Mouse (Mus musculus): ENCODE measurements around the gene Syt2.

The Syt2 gene

DNA sequence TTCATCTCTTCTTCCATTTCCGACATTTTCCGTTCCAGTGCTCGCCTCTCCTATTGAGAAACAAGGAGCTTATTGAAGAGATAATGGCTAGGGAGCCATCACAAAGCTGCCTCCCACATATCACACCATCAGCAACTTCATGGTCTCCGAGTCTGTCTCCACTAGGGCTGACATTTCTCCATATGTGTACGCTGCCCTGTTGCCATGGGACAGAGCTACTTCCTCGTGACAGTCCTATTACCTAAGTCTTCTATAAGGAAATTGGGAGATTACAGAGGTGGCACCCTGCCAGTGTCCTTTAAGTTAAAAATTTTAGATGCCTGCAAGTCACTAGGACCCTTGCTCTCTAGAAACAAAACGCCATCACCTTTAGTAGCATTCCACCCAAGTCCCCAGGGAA, 125.5 kb downstream of the Syt2 start:
- in situ Hi-C loops (cut with MboI, MseI) = no loop called here

DNA sequence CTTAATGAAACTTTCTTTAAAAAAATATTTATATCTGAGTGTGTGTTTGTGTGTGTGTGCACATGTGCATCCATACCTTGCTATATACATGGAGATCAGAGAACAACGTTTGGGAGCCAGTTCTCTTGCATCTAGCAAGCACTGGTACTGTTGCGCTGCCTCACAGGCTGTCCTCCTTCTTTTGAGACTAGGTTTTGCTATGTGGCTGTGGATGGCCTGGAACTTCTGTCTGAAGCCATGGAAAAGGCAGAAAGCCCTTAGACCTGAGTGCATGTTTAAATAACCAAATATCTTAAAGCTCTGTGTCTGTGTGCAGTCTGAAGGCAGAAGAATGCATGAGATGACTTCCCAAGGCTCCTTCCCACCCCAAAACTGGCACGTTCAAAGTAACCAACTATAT, 126.3 kb downstream of the Syt2 start:
- in situ Hi-C loops (cut with MboI, MseI) = no loop called here

DNA sequence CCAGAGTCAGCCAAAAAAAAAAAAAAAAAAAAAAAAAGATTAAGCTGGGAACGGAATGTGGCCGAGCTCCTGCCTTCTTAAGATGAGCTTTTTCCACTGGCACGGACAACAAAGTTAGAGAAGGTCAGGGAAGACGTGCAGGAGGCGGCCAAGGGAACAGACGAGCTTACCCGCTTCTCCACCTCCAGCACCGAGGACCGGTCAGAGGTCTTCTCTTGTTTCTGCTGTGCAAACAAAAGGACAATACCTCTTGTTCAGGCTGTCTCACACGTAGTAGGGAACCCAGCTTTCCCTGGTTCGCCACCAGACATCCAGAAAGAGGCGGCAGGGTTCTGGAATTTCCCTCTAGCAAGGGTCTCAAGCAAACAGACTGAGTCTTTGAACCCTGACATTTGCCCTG, 126.8 kb downstream of the Syt2 start:
- in situ Hi-C loops (cut with MboI, MseI) = no loop called here

DNA sequence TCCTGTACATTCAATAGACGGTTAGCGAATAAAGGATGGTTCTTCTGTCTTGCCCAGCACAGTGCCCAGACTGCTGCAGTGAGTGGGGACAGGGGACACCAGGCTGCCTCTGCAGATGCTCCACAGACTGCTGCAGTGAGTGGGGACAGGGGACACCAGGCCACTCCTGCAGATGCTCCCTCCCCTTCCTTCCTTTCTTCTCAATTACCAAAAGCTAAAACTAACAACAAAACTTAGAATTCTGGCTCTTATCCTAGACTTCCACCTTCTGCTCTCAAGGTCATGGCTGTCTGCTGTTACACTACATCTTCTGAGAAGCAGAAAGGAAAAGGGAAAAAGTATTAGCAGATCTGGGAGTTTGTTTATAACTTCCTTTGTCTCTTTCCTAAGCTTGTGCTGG, 127.8 kb downstream of the Syt2 start:
- in situ Hi-C loops (cut with MboI, MseI) = no loop called here

DNA sequence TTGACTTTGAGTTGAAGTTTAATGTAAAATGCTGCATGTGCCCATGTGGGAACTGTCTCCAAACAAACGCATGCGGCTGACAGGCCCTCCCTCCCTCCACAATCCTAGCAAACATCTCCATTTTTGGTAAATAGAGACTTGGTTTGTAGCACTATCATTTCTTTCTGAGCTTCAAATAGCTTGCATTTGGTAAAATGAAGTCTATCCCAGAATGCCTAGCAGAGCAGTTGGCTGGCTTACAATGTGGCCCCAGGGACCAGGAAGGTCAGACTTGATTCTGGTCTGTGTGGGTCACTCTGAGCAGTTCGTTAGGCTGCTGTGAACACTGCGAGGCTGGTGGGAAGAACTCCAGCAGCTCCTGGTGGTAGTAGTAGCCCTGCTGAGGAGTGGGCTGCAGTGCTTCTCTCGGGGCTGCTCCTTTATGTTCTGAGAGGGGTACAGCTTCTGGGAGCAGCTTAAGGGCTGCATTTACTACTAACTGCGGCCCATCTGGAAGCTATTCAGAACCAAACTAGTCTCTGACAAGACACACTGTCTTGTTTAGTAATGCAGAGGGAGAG, 128.3 kb downstream of the Syt2 start:
- in situ Hi-C loops (cut with MboI, MseI) = no loop called here

DNA sequence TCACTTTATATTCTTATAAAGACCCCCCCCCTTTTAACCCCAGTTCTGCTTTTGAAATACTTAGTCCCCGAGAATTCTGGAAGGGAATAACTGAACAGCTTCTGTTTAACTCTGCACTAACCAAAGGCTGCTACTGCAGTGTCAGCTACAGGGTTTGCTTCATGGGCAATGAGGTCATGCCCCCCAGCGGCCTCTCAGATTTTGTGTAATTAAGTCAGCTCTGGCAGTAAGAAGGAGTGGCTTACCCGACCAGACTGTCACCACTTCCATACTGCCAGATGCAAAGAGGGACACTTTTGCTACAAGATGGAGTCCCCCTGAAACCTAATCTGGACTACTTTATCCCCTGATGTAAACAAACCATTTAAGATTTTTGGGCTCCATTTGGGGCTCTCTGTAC, 129.2 kb downstream of the Syt2 start:
- in situ Hi-C loops (cut with MboI, MseI) = no loop called here

DNA sequence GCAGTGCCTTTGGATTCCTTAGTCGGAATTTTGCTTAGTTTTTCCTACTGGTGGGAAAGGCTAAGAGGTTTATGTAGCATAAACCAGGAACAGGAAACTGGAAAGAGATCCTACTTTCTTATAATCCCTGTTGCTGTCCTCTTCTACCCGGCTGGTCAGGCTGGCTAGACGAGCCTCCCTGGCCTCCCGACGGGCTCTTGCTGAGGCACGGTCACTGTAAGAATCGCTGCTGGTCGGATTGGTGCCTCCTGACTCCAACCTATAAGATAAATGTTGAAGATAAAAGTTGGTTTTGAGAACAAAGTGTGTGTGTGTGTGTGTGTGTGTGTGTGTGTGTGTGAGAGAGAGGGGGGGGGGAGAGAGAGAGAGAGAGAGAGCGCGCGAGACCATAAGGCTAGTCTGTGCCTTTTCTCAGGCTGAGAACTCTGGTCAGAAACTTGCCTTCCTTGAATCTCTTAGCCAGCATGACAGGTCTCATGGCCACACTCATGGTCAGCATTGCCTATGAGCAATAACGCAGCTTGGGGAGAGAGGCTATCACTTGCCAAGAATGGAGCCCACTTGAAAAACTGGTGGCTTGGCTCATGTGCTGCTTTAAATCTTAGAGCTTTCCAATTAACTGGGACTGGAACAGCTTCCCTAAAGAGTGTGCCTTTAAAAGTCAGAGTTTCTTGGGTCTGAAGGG, 130.9 kb downstream of the Syt2 start:
- in situ Hi-C loops (cut with MboI, MseI) = no loop called here

DNA sequence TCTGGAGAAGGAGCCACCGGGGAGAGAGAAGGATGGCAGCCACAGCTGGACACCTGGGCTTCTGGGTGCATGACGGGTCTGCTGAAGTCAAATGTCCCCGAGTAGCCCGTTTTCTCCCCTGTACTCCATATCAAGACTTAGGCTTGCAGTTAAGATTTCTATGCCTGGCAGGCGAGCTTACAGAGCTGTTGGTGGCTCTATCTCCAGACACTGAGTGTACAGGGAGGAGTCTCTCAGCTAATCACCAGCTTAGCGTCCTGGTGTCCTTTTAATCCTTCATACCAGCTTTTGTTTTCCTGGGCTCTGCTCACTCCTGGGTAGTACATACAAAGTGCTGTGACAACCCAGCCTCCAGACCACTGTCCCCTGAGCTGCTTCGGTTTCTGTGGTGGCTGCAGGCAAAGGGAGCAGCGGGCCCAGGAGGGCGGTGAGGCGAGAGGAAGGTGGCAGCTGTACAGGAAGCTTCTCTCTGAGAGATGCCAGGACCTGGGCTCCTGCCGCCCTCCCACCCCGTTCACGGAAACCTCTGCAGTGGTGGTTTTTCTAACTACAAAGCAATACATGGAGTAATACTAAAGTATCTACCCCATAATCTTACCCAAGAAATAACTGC, 131.6 kb downstream of the Syt2 start:
- in situ Hi-C loops (cut with MboI, MseI) = no loop called here

DNA sequence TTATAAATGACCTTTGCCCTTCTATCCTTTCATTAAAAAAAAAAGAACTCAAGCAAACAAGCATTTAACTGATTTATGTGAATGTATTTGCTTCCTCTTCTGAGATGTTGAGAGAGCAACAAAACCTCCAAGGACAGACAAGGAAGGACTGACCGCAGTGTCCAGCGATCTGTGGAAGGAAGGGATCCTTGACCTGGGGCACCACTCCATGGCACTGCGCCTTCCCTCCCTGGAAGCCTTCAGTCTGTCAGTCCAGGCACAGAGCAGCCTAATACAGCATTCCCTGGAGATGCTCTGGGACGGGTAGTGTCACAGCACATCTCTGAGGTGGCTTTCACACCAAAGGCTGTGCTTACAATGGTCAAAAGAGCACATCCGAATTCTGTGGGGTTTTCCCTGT, 136.3 kb downstream of the Syt2 start:
- in situ Hi-C loops (cut with MboI, MseI) = no loop called here

DNA sequence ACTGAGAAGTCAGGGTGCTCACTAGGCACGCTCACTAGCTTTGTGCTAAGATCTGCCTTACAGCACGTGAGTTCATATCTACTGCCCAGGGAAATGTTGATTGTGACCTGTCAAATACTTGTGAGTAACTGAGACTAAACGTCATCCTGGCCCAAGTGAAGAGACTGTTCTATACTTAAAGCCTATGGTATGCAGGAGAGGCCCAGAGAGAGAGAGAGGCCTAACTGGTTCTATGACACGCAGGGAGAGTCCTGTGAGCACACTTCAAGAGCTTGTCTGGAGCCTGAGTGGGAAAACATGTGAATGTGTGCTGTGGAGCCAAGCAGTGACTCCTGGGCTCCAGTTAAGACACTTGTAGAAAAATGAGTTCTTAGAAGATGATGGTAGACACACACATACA, 137.5 kb downstream of the Syt2 start:
- in situ Hi-C loops (cut with MboI, MseI) = no loop called here

DNA sequence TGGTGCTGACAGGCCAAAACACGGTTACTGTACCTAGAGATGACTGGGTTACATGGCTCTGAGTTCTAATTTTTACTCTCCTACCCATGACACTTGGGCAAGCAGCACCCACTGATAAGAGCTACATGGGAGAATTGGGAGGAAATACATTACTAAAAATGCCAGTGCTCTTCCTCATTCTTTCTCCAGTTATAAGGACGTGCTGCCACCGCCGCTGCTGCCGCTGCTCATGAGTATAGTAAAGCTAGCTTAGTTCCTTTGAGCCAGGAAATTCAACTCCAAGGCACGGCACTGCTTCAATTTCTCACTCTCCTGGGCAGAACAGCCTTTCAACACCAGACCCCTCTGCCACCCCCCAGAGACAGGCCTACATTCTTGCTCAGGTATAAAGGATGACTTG, 138.0 kb downstream of the Syt2 start:
- in situ Hi-C loops (cut with MboI, MseI) = no loop called here

DNA sequence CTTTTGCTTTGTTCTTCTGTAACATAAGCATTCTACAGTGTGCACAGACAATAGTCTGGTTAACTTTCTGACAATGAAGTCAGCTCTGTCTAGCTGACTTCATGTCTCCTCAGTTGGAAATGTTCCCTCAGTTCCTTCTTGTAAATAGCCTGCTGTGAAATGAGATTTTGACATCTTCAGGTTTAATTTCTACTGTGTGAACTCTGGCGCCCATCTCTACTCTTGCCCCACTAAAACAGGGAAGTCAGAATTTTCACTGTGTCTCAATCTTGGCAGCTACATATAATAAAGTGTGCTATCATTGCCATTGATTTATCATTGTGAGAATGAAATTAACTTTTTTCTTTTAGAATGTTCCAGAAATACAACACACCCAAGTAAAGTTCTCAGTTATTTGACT, 138.4 kb downstream of the Syt2 start:
- in situ Hi-C loops (cut with MboI, MseI) = no loop called here

DNA sequence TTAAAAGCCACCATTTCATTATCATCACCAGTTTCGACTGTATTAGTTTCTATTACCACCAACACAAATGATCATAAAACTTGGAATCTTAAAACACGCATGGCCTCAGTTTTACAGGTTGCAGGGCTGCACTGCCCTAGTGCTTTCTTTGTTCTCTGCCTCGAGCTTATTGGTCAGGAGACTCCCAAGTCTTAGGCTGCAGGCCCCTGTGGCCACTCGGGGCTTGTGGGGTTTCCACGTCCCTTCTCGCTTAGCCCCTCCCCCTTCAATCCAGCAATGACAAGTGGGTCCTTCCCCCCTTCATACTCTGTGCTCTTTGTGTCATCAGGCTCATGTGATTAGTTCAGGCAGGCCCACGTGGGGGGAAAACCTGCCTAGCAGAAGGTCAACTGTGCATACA, 141.6 kb downstream of the Syt2 start:
- in situ Hi-C loops (cut with MboI, MseI) = no loop called here

DNA sequence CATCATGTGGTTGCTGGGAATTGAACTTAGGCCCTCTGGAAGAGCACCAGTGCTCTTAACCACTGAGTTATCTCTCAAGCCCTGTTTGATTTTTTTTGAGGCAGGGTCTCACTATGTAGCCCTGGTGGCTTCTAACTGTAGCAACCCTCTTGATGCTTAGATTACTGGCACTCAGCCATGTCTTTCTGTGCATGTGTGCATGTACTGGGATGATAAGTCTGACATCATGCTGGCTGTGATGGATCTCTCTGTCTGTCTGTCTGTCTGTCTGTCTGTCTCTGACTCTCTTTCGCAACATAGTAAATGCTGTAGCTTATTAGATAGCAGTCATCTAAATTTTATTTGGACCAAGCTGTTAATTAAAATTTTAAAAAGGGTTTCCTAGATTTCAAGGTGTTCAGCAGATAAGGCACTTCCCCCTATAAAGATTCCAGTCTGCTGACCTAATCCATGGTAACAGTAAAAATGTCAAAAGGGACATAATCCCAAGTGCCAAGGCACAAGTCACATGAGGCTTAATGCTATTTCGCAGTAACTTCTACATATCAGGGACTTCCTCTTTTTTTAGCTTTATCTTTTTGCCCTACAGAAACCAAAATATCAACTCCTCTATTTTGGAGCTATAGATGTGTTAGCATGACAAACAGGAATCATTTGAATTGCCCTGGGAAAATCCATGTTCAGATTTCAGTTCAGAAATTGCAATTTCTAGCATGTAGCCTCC, 144.4 kb downstream of the Syt2 start:
- in situ Hi-C loops (cut with MboI, MseI) = no loop called here

DNA sequence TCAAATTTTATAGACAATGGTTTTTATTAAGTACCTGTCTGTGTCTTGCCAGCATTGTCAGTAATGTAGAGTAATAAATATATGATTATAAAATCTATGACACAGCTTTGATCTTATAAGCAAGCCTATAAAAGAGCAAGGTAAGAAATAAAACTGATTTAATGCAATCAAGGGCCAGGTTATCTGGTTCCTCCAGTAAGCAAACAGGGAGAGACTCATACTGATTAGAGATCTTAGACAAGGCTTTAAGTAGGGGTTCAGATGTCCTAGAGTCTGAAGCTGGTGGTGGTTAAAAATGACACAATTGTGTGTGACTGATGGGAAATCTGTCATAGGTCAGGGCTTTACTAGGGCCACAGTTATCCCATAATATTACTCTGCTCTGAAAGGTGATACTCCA, 145.0 kb downstream of the Syt2 start:
- in situ Hi-C loops (cut with MboI, MseI) = no loop called here

DNA sequence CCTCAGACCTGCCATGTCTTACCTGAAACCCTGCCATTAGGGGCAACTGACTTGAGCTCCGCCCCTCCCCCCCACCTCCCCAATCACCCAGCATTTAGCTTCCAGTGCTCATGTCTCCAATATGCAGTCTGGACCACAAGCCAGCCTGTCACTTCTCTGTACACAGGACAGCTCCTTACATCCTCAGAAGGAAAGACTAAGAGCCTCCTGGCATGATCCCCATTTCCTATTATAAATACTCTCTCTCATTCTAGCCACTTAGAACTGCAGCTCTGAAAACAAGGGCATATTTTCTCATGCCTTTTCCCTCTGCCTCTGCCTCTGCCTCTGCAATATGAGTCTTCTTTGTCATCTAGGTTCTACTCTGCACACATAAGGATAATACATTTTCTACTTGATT, 149.6 kb downstream of the Syt2 start:
- in situ Hi-C loops (cut with MboI, MseI) = no loop called here

DNA sequence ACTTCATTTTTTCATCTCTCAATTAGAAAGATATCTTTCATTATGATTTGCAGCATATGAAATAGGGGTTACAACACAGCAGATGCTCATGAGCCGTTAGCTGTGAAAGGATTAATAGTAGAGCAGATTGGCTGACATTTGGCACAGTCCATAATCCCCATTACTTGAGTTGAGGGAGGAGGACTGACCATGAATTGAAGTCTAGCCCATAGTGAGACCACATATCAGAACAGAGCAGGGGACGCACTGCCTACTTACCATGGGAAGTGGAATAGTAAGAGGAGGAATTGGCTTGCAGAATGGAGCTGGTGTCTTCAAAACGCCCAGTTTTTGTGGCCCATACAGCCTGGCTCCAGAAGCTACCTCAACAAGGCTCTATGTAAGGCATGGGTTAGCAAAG, 150.1 kb downstream of the Syt2 start:
- in situ Hi-C loops (cut with MboI, MseI) = no loop called here

DNA sequence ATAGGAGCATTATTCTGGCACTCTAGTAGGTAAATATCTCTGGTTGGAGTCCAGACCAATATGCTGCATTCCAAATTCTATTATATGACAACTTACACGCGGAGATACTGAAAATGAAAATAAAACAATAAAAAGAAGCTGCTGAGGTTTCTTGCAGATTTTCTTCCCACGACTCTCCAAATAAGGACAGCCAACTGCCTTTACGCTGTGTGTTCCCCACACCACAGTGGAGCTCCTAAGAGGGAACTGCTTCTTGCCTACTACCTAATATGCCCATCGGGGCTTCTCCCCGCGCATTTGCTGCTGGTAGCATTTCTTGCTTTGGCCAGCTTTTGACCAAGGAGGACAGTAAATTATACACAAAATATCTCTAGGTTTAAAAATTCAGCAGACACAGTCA, 155.3 kb downstream of the Syt2 start:
- in situ Hi-C loops (cut with MboI, MseI) = no loop called here

DNA sequence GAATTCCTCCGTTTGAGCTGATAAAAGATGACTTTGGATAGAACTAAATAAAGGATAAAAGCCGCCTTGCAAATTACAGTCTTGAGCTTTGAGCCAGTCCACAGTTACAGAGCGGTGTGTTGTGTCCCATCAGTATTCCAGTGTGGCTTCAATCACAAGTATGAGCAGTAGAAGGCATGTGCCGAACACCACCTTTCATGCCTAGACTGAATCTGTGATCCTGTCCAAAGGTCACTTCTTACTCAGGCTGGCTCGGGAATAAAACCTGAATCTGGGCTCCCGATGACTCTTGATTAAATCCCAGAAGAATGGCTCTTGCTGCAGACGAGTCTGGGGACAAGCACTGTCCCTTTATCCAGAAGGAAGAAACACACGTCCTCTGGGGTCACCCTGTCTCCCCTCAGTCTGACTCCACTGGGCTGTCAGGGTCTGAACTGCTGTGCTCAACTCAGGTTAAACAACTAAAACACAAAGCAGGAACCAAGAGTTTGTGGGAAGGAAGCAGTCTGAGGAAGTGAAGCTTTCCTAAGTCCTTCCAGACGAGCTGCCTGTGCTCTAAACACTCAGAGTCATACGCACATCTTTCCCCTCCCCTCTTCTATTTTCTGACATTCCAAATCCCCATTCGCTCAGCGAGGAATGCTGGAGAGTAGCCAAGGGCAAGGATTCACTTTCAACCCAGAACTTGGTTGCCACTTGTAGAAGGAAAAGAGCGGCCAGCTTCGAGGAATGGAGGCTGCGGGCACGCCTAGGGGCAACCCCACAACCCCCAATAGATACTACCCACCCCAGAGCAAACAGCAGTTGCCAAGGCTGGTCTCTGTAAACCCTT, 157.0 kb downstream of the Syt2 start:
- in situ Hi-C loops (cut with MboI, MseI) = no loop called here

DNA sequence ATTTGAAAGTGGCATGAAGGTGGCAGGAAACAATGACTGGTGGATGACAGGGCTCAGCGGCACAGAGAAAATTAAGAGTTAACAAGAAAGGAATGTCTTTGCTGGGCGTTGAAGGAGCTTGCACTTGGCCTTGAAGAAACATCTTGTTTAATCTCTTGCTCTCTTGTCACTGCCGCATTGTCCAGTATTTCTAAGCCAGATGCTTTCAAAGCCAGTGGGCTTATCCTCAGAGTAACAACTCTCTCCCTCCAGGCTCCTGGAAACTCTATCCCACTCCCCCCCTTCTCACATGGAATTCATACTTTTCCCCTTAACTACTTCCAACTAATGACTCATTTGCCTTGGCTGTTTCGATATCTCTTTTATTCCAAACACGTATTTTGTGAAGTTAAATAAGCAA, 157.9 kb downstream of the Syt2 start:
- in situ Hi-C loops (cut with MboI, MseI) = no loop called here

DNA sequence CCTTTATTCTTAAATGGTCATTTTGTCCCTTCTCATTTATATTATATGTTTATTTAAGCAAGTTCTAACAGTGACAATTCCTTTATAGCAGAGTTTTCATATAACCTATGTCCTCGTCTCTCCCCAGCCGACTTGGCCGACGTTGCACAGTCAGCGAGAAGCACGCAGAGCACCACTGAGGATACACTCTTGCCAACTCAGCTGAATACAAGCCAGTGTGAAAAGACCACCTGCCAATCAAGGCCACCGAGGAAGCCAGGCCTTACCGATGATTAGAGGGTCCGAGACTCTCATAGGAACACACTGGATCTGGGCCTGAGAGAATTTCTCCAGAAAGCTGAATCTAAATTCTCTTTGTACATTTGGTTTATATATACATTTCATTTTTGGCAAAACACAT, 159.0 kb downstream of the Syt2 start:
- in situ Hi-C loops (cut with MboI, MseI) = no loop called here

All from T-helper 2 cell (primary cell).